Mouse (Mus musculus): ENCODE data around the gene Tbc1d1. TPM values are rescaled to one million over a fixed set of nuclear protein-coding genes. Genes with fewer than 3 reads are reported as not detected.

Tbc1d1 gene
- total and polyA plus RNA-seq, 3 experiments = 26.0 to 38.6 (median 31.9) TPM

DNA sequence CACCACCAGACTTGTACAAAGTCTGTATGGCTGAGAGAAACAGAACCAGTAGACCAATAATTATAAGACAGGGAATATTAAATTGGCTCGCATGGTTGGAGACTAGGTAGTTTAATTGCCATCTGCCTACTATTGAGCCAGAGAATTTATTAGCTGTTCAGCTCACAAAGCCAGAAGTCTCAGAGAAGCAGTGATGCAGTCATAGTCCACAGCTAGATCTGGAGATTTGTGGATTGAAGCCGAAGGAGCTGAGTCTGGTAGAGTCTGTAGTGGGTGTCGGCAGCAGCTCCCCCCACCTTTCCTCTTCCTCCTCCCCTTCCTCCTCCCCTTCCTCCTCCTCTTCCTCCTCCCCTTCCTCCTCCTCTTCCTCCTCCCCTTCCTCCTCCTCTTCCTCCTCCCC, 184.3 kb downstream of the Tbc1d1 start:
- H3K36me3 ChIP-seq (replicated peaks in 1 of 2; ENCODE audit: control insufficient read depth in 1 of 2, insufficient read depth in 1 of 2, low read length in 1 of 2) = peaks cover 12 to 92% of the 10 kb centered on the region in 2 experiments
- no peak for TF ChIP-seq GABPA (IDR thresholded peaks at IDR 0.05; ENCODE audit: insufficient replicate concordance, low read depth, low read length)
- TF ChIP-seq ETS1 (conservative IDR thresholded peaks at IDR 0.05; ENCODE audit: low read depth, low read length) = no peak
- no peak for TF ChIP-seq CHD2 (IDR thresholded peaks at IDR 0.05; ENCODE audit: low read length)
- TF ChIP-seq NELFE (IDR thresholded peaks at IDR 0.05; ENCODE audit: low read depth, low read length) = no peak
- no peak for TF ChIP-seq BHLHE40 (IDR thresholded peaks at IDR 0.05; ENCODE audit: low read depth, low read length)
- no peak for TF ChIP-seq HCFC1 (IDR thresholded peaks at IDR 0.05; ENCODE audit: low read depth, low read length)
- no peak for TF ChIP-seq CTCF (conservative IDR thresholded peaks at IDR 0.05 in 1 of 2, IDR thresholded peaks at IDR 0.05 in 1 of 2; ENCODE audit: low read depth in 2 of 2, low read length in 2 of 2)
- no peak for TF ChIP-seq MAX (IDR thresholded peaks at IDR 0.05; ENCODE audit: low read length)
- TF ChIP-seq JUN (IDR thresholded peaks at IDR 0.05; ENCODE audit: insufficient read depth, low read depth, low read length) = no peak
- no peak for TF ChIP-seq ZC3H11A (IDR thresholded peaks at IDR 0.05; ENCODE audit: low read depth, low read length)
- TF ChIP-seq UBTF (IDR thresholded peaks at IDR 0.05; ENCODE audit: low read depth, low read length) = no peak
- TF ChIP-seq TBP (conservative IDR thresholded peaks at IDR 0.05; ENCODE audit: low read depth, low read length) = no peak

GRCm38 (mm10) chr5:64341671-64342070, 185.6 kb downstream of the Tbc1d1 start:
- H3K79me2 ChIP-seq (replicated peaks; ENCODE audit: control insufficient read depth, extremely low read depth, insufficient read depth, poor library complexity, severe bottlenecking) = no peaks in the 10 kb centered on the region
- TF ChIP-seq USF1 (IDR thresholded peaks at IDR 0.05; ENCODE audit: low read depth, low read length) (no peak), SIN3A (IDR thresholded peaks at IDR 0.05; ENCODE audit: low read length) (no peak), TBP (conservative IDR thresholded peaks at IDR 0.05; ENCODE audit: low read depth, low read length) (no peak), MAX (IDR thresholded peaks at IDR 0.05; ENCODE audit: low read length) (no peak), HCFC1 (IDR thresholded peaks at IDR 0.05; ENCODE audit: low read depth, low read length) (no peak), POLR2A (IDR thresholded peaks at IDR 0.05; ENCODE audit: low read depth, low read length) (no peak), POLR2AphosphoS2 (IDR thresholded peaks at IDR 0.05; ENCODE audit: low read depth, low read length) (no peak), ZMIZ1 (IDR thresholded peaks at IDR 0.05; ENCODE audit: low read depth, low read length) (no peak), USF2 (conservative IDR thresholded peaks at IDR 0.05; ENCODE audit: low read depth, low read length) (no peak)
- no peak overlapping the region for H3K27ac ChIP-seq (ENCODE audit: insufficient read depth, low read depth)
- peaks cover 0 to 24% of the 10 kb centered on the region in 2 experiments; a peak in 2 of 4 replicates for H3K4me1 ChIP-seq (ENCODE audit: control insufficient read depth in 1 of 2, insufficient read depth in 2 of 2)
- H3K4me3 ChIP-seq (replicated peaks in 1 of 3; ENCODE audit: low read depth in 2 of 3, low read length in 2 of 3, poor library complexity in 1 of 3) = no peak overlapping the region
- H3K9ac ChIP-seq (ENCODE audit: insufficient read depth, low read depth) = no peak overlapping the region
- no peaks in the 10 kb centered on the region for H3K9me3 ChIP-seq (replicated peaks; ENCODE audit: low read length)
- H3K36me3 ChIP-seq (replicated peaks in 1 of 2; ENCODE audit: control insufficient read depth in 1 of 2, insufficient read depth in 1 of 2, low read length in 1 of 2) = peaks cover 17 to 93% of the 10 kb centered on the region in 2 experiments
- no peak overlapping the region for H3K4me2 ChIP-seq (ENCODE audit: insufficient read depth, low read depth, poor library complexity, severe bottlenecking)
- in situ Hi-C loops (cut with MboI; ENCODE audit: low pct_ligation_motif_present, low pct_unique_long_range_greater_than_20kb, low sequenced_read_pairs) = no loop called here
- dilution Hi-C loops (cut with MboI; ENCODE audit: extremely low pct_ligation_motif_present, extremely low pct_unique_long_range_greater_than_20kb, low sequenced_read_pairs) = no loop called here
- no peak for DNase-seq (ENCODE audit: extremely low read depth)
- H3K27me3 ChIP-seq (replicated peaks) = no peaks in the 10 kb centered on the region

More for the DNA sequence above, 184.3 kb downstream of the Tbc1d1 start:
- Histone ChIP-seq H3K27ac (ENCODE audit: insufficient read depth, low read depth) (no peak overlapping the region), H3K9me3 (replicated peaks; ENCODE audit: low read length) (no peaks in the 10 kb centered on the region), H3K9ac (ENCODE audit: insufficient read depth, low read depth) (no peak overlapping the region), H3K4me2 (ENCODE audit: insufficient read depth, low read depth, poor library complexity, severe bottlenecking) (no peak overlapping the region), H3K79me2 (replicated peaks; ENCODE audit: control insufficient read depth, extremely low read depth, insufficient read depth, poor library complexity, severe bottlenecking) (no peaks in the 10 kb centered on the region), H3K4me3 (replicated peaks in 1 of 3; ENCODE audit: low read depth in 2 of 3, low read length in 2 of 3, poor library complexity in 1 of 3) (no peak overlapping the region), H3K27me3 (replicated peaks) (no peaks in the 10 kb centered on the region), H3K4me1 (ENCODE audit: control insufficient read depth in 1 of 2, insufficient read depth in 2 of 2) (peaks cover 0 to 20% of the 10 kb centered on the region in 2 experiments; a peak in 2 of 4 replicates)
- DNase-seq (ENCODE audit: extremely low read depth) = no peak
- dilution Hi-C loops (cut with MboI; ENCODE audit: extremely low pct_ligation_motif_present, extremely low pct_unique_long_range_greater_than_20kb, low sequenced_read_pairs) (no loop called here), in situ Hi-C loops (cut with MboI; ENCODE audit: low pct_ligation_motif_present, low pct_unique_long_range_greater_than_20kb, low sequenced_read_pairs) (no loop called here)
